Mouse (Mus musculus): ENCODE measurements at regions not wholly inside any gene's neighbourhood (a gene's known extent, or its start where the extent isn't known, plus 50 kb on each side); places are given as distances from the start of the nearest gene placed in this dataset.

DNA sequence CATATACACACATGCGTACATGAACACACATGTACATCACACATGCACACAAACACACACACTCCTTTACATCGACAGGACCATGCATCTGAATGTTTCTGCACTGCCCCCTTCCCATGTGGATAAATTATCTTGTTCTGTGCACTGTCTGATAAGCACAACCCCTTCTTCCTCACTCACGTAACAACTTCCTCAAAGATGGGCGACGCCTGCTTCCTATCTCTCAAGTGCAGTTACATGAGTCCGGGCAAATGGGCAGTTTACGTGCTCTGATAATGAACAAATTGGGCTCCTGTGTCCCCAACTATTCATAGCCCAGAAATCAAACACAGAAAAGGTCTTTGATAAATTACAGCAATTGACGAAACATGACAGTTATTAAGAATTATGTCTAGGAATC, 242.9 kb upstream of the Kcnab2 start (continued):
- TF ChIP-seq MXI1 (IDR thresholded peaks at IDR 0.05; ENCODE audit: low read depth, low read length) (0 out of 2 replicates have a peak, but pooled peaks have one; percentile 28), MYB (IDR thresholded peaks at IDR 0.05; ENCODE audit: low read depth, low read length) (no peak), SMC3 (IDR thresholded peaks at IDR 0.05; ENCODE audit: low read depth, low read length) (no peak), ZNF384 (IDR thresholded peaks at IDR 0.05; ENCODE audit: low read depth, low read length) (no peak), NRF1 (IDR thresholded peaks at IDR 0.05; ENCODE audit: insufficient read depth, low read depth, low read length, poor library complexity, severe bottlenecking) (no peak), MYC (IDR thresholded peaks at IDR 0.05; ENCODE audit: low read depth, low read length) (no peak), USF2 (IDR thresholded peaks at IDR 0.05; ENCODE audit: borderline replicate concordance in 1 of 2, insufficient read depth in 1 of 2, low read depth in 1 of 2, low read length in 2 of 2) (no peak), TCF12 (IDR thresholded peaks at IDR 0.05; ENCODE audit: low read depth, low read length) (peak; percentile 95), TAL1 (IDR thresholded peaks at IDR 0.05; ENCODE audit: low read length) (peak; percentile 87)

GRCm38 (mm10) chr4:152719416-152720127, 241.9 kb upstream of the Kcnab2 start:
- Histone ChIP-seq H3K27ac (ENCODE audit: control insufficient read depth, low read depth, low read length) (no peak overlapping the region), H3K27me3 (ENCODE audit: control insufficient read depth in 1 of 2, insufficient read depth in 2 of 2, low read length in 2 of 2) (no peaks in the 10 kb centered on the region), H3K4me3 (ENCODE audit: control insufficient read depth in 1 of 2, insufficient read depth in 1 of 2, low read depth in 2 of 2, low read length in 2 of 2) (no peak overlapping the region), H3K36me3 (ENCODE audit: control insufficient read depth in 1 of 2, insufficient read depth in 2 of 2, low read length in 2 of 2) (peaks cover 0 to 3% of the 10 kb centered on the region in 2 experiments; a peak in 1 of 4 replicates), H3K9ac (ENCODE audit: control insufficient read depth, low read depth, low read length, poor library complexity, severe bottlenecking) (no peak overlapping the region), H3K4me1 (ENCODE audit: control insufficient read depth in 1 of 2, insufficient read depth in 2 of 2, low read length in 2 of 2) (peaks cover 3 to 10% of the 10 kb centered on the region in 2 experiments; a peak in 3 of 4 replicates), H3K9me3 (replicated peaks; ENCODE audit: insufficient read depth, low read length) (no peaks in the 10 kb centered on the region), H3K79me2 (ENCODE audit: control insufficient read depth, insufficient read depth, low read length, poor library complexity) (no peaks in the 10 kb centered on the region)
- no peak for DNase-seq (ENCODE audit: low read depth, low spot score)
- TF ChIP-seq POLR2AphosphoS2 (IDR thresholded peaks at IDR 0.05; ENCODE audit: low read length) (no peak), USF1 (IDR thresholded peaks at IDR 0.05; ENCODE audit: low read depth, low read length) (no peak), CTCF (IDR thresholded peaks at IDR 0.05 in 2 of 3, conservative IDR thresholded peaks at IDR 0.05 in 1 of 3; ENCODE audit: control insufficient read depth in 1 of 3, insufficient read depth in 1 of 3, low read depth in 2 of 3, low read length in 3 of 3, poor library complexity in 1 of 3, severe bottlenecking in 1 of 3) (no peak)

GRCm38 (mm10) chr4:152710339-152710738, 232.7 kb upstream of the Kcnab2 start:
- Histone ChIP-seq H3K27ac (ENCODE audit: control insufficient read depth, low read depth, low read length) (no peak overlapping the region), H3K4me1 (ENCODE audit: control insufficient read depth in 1 of 2, insufficient read depth in 2 of 2, low read length in 2 of 2) (peaks cover 0 to 6% of the 10 kb centered on the region in 2 experiments; a peak in 2 of 4 replicates), H3K9ac (ENCODE audit: control insufficient read depth, low read depth, low read length, poor library complexity, severe bottlenecking) (no peak overlapping the region), H3K4me3 (ENCODE audit: control insufficient read depth in 1 of 2, insufficient read depth in 1 of 2, low read depth in 2 of 2, low read length in 2 of 2) (no peak overlapping the region), H3K36me3 (ENCODE audit: control insufficient read depth in 1 of 2, insufficient read depth in 2 of 2, low read length in 2 of 2) (no peaks in the 10 kb centered on the region; a peak in 1 of 4 replicates), H3K79me2 (ENCODE audit: control insufficient read depth, insufficient read depth, low read length, poor library complexity) (no peaks in the 10 kb centered on the region), H3K27me3 (ENCODE audit: control insufficient read depth in 1 of 2, insufficient read depth in 2 of 2, low read length in 2 of 2) (no peaks in the 10 kb centered on the region), H3K9me3 (replicated peaks; ENCODE audit: insufficient read depth, low read length) (no peaks in the 10 kb centered on the region)
- peak; percentile 29 for DNase-seq (ENCODE audit: low read depth, low spot score)
- TF ChIP-seq TAL1 (IDR thresholded peaks at IDR 0.05; ENCODE audit: low read length) (peak; percentile 80), ZMIZ1 (IDR thresholded peaks at IDR 0.05; ENCODE audit: low read depth, low read length) (no peak), EP300 (IDR thresholded peaks at IDR 0.05; ENCODE audit: low read depth in 1 of 2, low read length in 2 of 2) (peak in 1 of 2 experiments; percentile 35; a peak in 1 of 4 replicates), ETS1 (IDR thresholded peaks at IDR 0.05; ENCODE audit: low read depth, low read length) (peak; percentile 63), TCF12 (IDR thresholded peaks at IDR 0.05; ENCODE audit: low read depth, low read length) (peak; percentile 77)
